Mouse (Mus musculus) gonadal fat pad, adult 2 months (tissue): ENCODE results near the gene Sec16b. TPM values are rescaled to one million over a fixed set of nuclear protein-coding genes. Genes with fewer than 3 reads are reported as not detected.

Experiments
- DNase-seq: peaks from one replicate; pipeline ENCODE4 v3.0.0-alpha.2; 2012; ENCODE audit warnings: low read depth
- polyA plus RNA-seq: library from polyadenylated mRNA; depleted of rRNA; stranded (reverse); fragments of >200 nt; gene quantifications from 2 replicates; pipeline ENCODE4 v1.2.3, GENCODE M21; 2012; rRNA removed

Gene Sec16b
- 7.2 and 8.7 TPM in 2 replicates for polyA plus RNA-seq

GRCm38 (mm10) chr1:157506522-157506921 lies at the start of gene Sec16b:
Gene Sec16b (plus strand): TSS chr1:157506728.
- no peak for DNase-seq

GRCm38 (mm10) chr1:157457789-157458188 lies 48.7 kb upstream of the Sec16b start:
- DNase-seq, result no peak

DNA sequence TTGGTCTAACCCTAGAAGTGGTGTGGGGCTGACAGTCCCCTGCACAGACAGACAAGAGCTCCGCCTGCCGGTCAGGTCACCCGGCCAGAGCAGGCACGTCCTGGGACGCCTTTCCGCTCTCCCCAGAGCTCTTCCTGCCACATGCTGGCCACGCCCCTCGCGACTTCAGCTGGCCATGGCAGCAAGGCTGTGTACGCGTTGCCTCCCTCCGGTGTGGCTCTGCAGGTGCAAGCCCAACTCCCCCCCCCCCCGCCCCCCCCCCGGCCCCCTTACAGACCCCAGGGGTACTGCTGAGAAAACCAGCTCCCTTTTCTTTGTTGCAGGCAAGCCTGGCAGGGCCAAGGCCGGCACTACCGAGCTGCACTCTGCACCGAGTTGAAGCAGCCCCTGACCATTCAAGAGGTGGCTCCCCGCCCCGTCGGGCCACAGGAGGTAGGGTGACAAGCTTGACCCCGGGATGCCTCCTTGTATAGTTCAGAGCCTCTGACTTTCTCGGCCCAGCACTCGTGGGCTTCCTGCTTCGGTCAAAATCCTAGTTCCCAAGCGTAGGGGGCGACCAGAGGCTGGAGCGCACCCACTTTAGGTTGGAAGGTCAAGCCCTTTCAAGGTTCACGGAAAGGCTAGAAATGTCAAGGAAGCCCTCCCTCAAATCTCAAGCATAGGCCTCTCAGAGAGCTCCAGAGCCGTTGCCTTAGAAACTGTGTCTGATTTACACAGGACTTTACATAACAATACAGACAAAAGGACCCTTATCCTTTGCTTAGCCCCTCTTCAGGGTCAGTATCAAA lies 47.9 kb upstream of the Sec16b start, which contains the start of gene Cryzl2:
Gene Cryzl2 (plus strand): TSS at position 157 of the 788 bp plus-strand sequence.
- DNase-seq, result no peak

- no peak for DNase-seq
These were observed 46.6 kb upstream of the Sec16b start for GRCm38 (mm10) chr1:157459904-157460303.

DNA sequence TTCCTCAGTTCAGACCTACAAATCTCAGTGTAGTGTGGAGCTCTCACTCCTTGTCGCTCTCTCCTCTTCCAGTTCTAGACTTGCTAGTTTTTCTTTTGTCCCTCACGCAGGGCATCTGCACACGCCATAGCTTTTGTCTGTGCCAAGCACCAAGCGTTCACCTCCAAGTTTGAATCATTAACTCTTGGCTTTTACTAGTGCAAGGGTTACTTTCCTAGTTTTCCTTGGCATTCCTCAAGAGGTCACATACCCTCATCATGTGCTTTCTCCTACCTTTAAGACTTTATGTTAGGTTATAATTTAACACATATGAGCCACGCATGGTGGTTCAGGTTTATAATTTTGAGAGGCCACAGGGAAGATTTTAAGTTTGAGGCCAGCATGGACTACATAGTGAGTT lies 45.3 kb upstream of the Sec16b start:
- no peak for DNase-seq

GRCm38 (mm10) chr1:157462336-157462735 lies 44.2 kb upstream of the Sec16b start:
- no peak for DNase-seq

DNA sequence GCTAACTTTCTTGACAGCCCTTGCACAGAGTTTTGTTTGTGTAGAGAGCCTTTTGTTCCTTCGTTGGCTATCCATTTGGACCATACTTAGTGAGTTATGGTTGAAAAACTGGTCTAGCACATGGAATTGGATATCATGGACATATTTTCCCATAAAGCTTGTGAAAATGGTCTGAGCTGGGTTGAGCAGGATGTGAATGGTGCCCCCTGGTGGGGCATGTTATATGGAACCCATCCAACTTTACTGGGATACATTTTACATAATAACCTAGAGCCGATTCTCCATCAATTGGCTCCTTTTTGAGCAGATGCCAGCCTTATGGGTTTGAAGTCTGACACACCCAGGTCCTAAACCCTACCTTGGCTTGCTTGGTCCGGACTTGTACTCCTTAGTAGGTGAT lies 41.3 kb upstream of the Sec16b start:
- DNase-seq, result no peak

DNA sequence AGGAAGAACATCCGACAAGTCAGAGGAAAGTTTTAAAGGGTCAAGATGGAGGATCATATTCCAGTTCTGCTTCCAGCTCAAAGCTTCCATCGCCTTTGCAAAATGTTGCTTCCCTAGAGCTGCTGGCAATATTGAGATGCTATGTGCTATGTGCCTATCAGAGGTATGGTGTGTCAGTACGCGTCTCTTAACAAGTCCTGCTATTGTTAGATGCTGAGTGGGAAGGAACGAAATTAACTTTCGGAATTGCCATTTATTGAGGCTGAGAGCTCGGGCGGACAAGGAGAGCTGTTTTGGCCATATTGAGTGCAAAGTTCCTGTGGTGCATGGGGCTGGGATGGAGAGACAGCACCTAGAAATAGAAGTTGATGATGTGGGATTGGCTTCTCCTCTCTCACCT lies 38.7 kb upstream of the Sec16b start:
- DNase-seq, result no peak

DNA sequence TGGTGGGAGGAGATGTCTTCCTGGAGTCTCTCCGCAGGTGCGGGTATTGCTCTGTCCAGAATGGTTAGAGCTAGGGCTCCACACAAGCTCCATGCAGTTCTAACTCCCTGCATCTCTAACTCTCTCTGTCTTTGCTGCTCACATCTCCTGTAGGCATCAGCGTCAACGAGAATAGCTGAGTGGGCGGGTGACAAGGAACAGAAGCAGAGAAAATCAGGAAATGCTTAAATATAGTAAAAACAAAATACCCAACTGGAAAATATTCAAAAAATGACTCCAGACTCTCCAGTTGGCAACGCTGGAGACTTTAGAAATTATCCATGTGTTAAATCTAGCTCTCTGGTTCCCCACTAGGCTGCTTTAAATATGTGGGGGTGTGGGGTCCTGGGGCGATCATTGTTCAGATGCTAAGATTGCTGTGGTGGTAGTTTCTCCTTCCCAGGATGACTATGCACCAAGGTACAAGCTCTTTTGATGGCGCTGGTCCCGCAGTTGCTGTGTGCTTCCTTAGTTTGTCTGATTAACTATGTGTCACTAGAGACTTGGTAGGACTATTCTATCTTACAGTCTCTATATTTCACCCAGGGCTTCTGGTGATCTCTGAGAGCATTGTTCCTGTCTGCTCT lies 35.7 kb upstream of the Sec16b start:
- DNase-seq, result no peak

- DNase-seq, result no peak
These were observed 33.8 kb upstream of the Sec16b start for GRCm38 (mm10) chr1:157472716-157473115.

DNA sequence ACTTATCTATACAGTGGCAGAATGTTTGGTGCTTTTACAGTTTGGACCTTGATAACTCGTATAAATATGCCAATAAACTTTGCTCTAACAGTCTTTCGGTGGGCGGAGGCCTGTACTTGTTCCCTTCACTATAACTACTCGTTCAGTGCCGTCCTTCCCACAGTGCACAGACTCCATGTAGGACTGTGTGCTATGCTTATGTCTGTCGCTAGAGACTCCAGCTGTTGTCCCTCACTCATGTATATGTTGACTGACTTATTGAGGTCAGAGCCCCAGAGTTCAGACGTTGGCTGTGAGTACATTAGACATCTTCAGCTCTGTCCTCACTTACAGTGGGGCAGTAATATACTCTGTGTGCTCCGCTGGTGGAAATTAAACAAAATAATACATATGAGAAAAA lies 31.7 kb upstream of the Sec16b start:
- no peak for DNase-seq

- DNase-seq, result no peak
These were observed 30.3 kb upstream of the Sec16b start for GRCm38 (mm10) chr1:157476231-157476630.

- DNase-seq, result no peak
These were observed 26.4 kb upstream of the Sec16b start for GRCm38 (mm10) chr1:157480090-157480489.

DNA sequence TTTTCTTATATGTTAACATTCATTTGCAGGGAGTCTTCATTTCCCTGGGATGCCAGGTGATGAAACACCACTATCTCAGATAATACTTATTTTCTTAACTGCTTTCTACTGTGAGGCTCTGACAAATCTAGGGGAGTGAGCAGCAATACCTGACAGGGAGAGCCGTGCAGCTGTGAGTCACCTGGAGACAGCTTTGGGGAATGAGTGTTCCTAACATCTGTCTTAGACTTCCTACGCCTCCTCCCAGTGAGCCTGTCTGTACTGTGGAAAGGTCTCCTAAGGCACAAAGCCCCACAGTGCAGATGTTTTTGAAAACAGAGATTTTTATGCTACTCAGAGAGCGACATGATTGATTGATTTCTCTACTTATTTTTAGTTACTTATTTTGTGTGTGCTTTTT lies 25.6 kb upstream of the Sec16b start:
- DNase-seq, result no peak

DNA sequence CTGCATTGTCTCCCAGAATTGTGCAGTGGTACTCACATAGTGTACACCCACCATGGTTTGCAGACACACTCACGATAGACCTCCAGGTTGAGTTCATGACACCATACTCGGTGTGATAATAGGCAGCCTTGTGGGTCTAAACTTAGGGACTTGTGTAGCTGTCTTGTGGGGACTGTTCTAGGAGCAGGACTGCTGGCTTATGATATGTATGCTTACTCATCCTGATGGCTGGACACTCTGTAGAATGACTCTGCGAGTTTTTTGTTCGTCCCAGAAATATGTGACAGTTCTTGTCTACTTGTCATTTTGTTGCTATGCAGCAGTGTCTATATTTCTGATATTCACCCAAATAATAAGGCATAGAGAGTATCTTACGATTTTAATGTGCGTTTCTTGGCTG lies 24.9 kb upstream of the Sec16b start:
- no peak for DNase-seq

- no peak for DNase-seq
These were observed 22.4 kb upstream of the Sec16b start for GRCm38 (mm10) chr1:157484161-157484560.

GRCm38 (mm10) chr1:157500657-157501056 lies 5.9 kb upstream of the Sec16b start:
- no peak for DNase-seq

GRCm38 (mm10) chr1:157501352-157501945 lies 5.1 kb upstream of the Sec16b start:
- no peak for DNase-seq

DNA sequence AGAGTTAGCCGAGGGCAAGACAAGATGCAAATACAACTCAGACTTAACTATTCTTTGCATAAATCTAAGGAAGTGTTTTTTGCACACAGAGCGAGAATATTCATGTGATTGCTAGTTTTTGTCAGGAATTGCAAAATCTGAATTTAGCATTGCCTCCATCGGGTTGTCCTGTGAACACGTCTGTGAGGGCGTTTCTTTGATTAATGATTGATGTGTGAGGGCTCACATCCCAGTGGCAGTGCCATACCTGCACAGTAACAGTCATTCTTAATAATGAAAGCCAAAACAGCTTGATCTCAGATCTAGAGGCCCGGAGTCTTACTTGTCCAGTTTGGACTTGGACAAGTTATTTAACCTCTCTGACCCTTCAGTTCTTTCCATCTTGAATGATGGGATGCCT lies 3.5 kb upstream of the Sec16b start:
- no peak for DNase-seq

- no peak for DNase-seq
These were observed 567 bp downstream of the Sec16b start for GRCm38 (mm10) chr1:157506995-157507595.

DNA sequence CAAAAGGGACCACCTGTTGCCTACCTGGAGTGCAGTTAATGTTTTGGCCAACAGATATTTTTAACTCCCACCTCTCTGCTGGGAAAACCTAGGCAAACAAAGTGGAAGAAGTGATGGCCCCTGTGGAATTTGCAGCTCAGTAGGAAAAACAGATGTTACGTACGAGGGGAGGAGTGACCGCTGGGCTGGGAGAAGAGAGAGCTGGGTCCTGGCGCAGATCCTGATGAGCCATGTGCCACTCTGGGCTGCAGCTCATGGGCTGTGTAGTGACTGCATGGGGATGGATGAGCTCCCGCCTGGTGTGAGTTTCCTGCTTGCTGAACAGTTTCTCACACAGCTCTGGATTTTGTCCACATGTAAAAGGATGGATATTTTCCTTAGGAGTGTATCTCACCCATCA lies 1.3 kb downstream of the Sec16b start:
- DNase-seq, result no peak

GRCm38 (mm10) chr1:157512690-157513448 lies 6.3 kb downstream of the Sec16b start:
- no peak for DNase-seq
